Mouse (Mus musculus): Measurements from ENCODE around the gene Prickle3. TPM values are rescaled to one million over a fixed set of nuclear protein-coding genes. Genes with fewer than 3 reads are reported as not detected.

The Prickle3 gene
- 3.5 and 6.4 TPM in 2 replicates for polyA plus RNA-seq (2012; rRNA removed)

GRCm38 (mm10) chrX:7657221-7657639 is at the start of gene Prickle3:
Gene Prickle3, plus strand, starts transcription at chrX:7657260.

GRCm38 (mm10) chrX:7638401-7639091 is 18.5 kb upstream of the Prickle3 start, which contains the start of gene Syp:
Gene Syp, plus strand, starts transcription at chrX:7638471.

GRCm38 (mm10) chrX:7670921-7671623 is 14.0 kb downstream of the Prickle3 start, which contains the start of gene Plp2:
Gene Plp2, minus strand, starts transcription at chrX:7671390.

GRCm38 (mm10) chrX:7680864-7681263 is 23.8 kb downstream of the Prickle3 start, which contains the start of gene Magix:
Gene Magix, minus strand, starts transcription at chrX:7681251.

GRCm38 (mm10) chrX:7696954-7697381 is 39.9 kb downstream of the Prickle3 start, which contains the start of gene Gpkow:
Gene Gpkow, plus strand, starts transcription at chrX:7697131.

GRCm38 (mm10) chrX:7714135-7714899 is 57.3 kb downstream of the Prickle3 start, which contains the start of gene Wdr45:
Gene Wdr45, plus strand, starts transcription at chrX:7714333.

Other genes with a start within 250 kb of the Prickle3 start
- gene Foxp3, start 83.6 kb upstream of the Prickle3 start, polyA plus RNA-seq (2012; rRNA removed) = 0.05 and 0.10 TPM in 2 replicates
- gene Ppp1r3f, start 83.0 kb upstream of the Prickle3 start, polyA plus RNA-seq (2012; rRNA removed) = 8.5 and 9.5 TPM in 2 replicates
- 31.5 and 35.4 TPM in 2 replicates for gene Ccdc22, start 51.7 kb upstream of the Prickle3 start, polyA plus RNA-seq (2012; rRNA removed)
- gene Cacna1f, start 50.2 kb upstream of the Prickle3 start, polyA plus RNA-seq (2012; rRNA removed) = 0.18 and 0.19 TPM in 2 replicates
- 161 and 177 TPM in 2 replicates for gene Syp, start 18.8 kb upstream of the Prickle3 start, polyA plus RNA-seq (2012; rRNA removed)
- 46.2 and 64.5 TPM in 2 replicates for gene Plp2, start 14.1 kb downstream of the Prickle3 start, polyA plus RNA-seq (2012; rRNA removed)
- gene Magix, start 24.0 kb downstream of the Prickle3 start, polyA plus RNA-seq (2012; rRNA removed) = 0.20 and 0.29 TPM in 2 replicates
- gene Gpkow, start 39.9 kb downstream of the Prickle3 start, polyA plus RNA-seq (2012; rRNA removed) = 29.7 and 33.7 TPM in 2 replicates
- 47.9 and 48.4 TPM in 2 replicates for gene Wdr45, start 57.1 kb downstream of the Prickle3 start, polyA plus RNA-seq (2012; rRNA removed)
- 0.57 and 0.83 TPM in 2 replicates for gene Gm45208, start 65.0 kb downstream of the Prickle3 start, polyA plus RNA-seq (2012; rRNA removed)
- gene Praf2, start 71.2 kb downstream of the Prickle3 start, polyA plus RNA-seq (2012; rRNA removed) = 99.6 and 106 TPM in 2 replicates
- gene Ccdc120, start 93.6 kb downstream of the Prickle3 start, polyA plus RNA-seq (2012; rRNA removed) = 60.1 and 61.7 TPM in 2 replicates
- 17.1 and 19.2 TPM in 2 replicates for gene Tfe3, start 105.3 kb downstream of the Prickle3 start, polyA plus RNA-seq (2012; rRNA removed)
- gene Gripap1, start 132.5 kb downstream of the Prickle3 start, polyA plus RNA-seq (2012; rRNA removed) = 93.9 and 102 TPM in 2 replicates
- 4.7 and 5.3 TPM in 2 replicates for gene Kcnd1, start 165.0 kb downstream of the Prickle3 start, polyA plus RNA-seq (2012; rRNA removed)
- 59.6 and 60.4 TPM in 2 replicates for gene Otud5, start 184.1 kb downstream of the Prickle3 start, polyA plus RNA-seq (2012; rRNA removed)
- gene Pim2, start 221.0 kb downstream of the Prickle3 start, polyA plus RNA-seq (2012; rRNA removed) = 19.7 and 20.8 TPM in 2 replicates
- 41.6 and 47.2 TPM in 2 replicates for gene Slc35a2, start 226.8 kb downstream of the Prickle3 start, polyA plus RNA-seq (2012; rRNA removed)
- 217 and 234 TPM in 2 replicates for gene Pqbp1, start 242.0 kb downstream of the Prickle3 start, polyA plus RNA-seq (2012; rRNA removed)
- gene Timm17b, start 242.1 kb downstream of the Prickle3 start, polyA plus RNA-seq (2012; rRNA removed) = 55.3 and 58.3 TPM in 2 replicates